Mouse (Mus musculus) small intestine, adult 2 months (tissue): Measurements from ENCODE around the gene Glrb. TPM values are rescaled to one million over a fixed set of nuclear protein-coding genes. Genes with fewer than 3 reads are reported as not detected.

ENCODE experiments used
- H3K27ac ChIP-seq: fragments of 200-500 bp; 2 replicates; pipeline ENCODE4 v1.5.1; 2012; ENCODE audit warnings: low read depth, low read length, control low read depth, inconsistent platforms; ENCODE audit not compliant: insufficient read depth
- H3K27me3 ChIP-seq: fragments of 200-500 bp; 2 replicates; pipeline ENCODE4 v1.6.1; 2012; ENCODE audit warnings: mild to moderate bottlenecking, moderate library complexity, low read length, inconsistent platforms; ENCODE audit not compliant: control insufficient read depth, insufficient read depth
- H3K36me3 ChIP-seq: fragments of 200-500 bp; 2 replicates; pipeline ENCODE4 v1.6.1; 2012; ENCODE audit warnings: mild to moderate bottlenecking, low read length, control low read depth, inconsistent platforms; ENCODE audit not compliant: control insufficient read depth, insufficient read depth
- H3K4me1 ChIP-seq: fragments of 200-500 bp; 2 replicates; pipeline ENCODE4 v1.6.1; 2012; ENCODE audit warnings: low read length, inconsistent platforms, mixed read lengths; ENCODE audit not compliant: control insufficient read depth, insufficient read depth, insufficient read length
- H3K4me3 ChIP-seq: fragments of 200-500 bp; 2 replicates; pipeline ENCODE4 v1.5.1; 2012; ENCODE audit warnings: low read depth, mild to moderate bottlenecking, control low read depth, inconsistent platforms, low read length, moderate library complexity
- CTCF ChIP-seq: fragments of 200-500 bp; IDR thresholded peaks from 2 replicates; pipeline ENCODE4 v1.5.1; 2012; ENCODE audit warnings: low read depth, mild to moderate bottlenecking, control low read depth, inconsistent platforms, low read length, moderate library complexity, mixed read lengths; ENCODE audit not compliant: insufficient replicate concordance, insufficient read length; ENCODE audit errors: extremely low read depth
- POLR2A ChIP-seq: fragments of 200-500 bp; IDR thresholded peaks from 2 replicates; pipeline ENCODE4 v1.6.1; 2012; ENCODE audit warnings: low read depth, mild to moderate bottlenecking, control low read depth, inconsistent platforms, low read length, moderate library complexity
- WGBS: fragments of 180-500 bp; shearing (Covaris S2); methylation state at CpG from one replicate; pipeline ENCODE4 v1.1.7; 2018; 5-methylcytosine and 5-hydroxymethylcytosine counted together
- polyA plus RNA-seq: library from polyadenylated mRNA; depleted of rRNA; stranded (reverse); fragments of >200 nt; gene quantifications from 2 replicates; pipeline ENCODE4 v1.2.3, GENCODE M21; 2012; rRNA removed

Glrb gene
- 0.06 and 0.10 TPM in 2 replicates for polyA plus RNA-seq

GRCm38 (mm10) chr3:80913111-80913778 is at the start of gene Glrb:
Gene Glrb, minus strand, starts transcription at chr3:80913660.
- TF ChIP-seq CTCF (no peak), POLR2A (no peak)
- WGBS, result 2% methylated on average over 76 of the region's 76 CpGs
- H3K27ac ChIP-seq, result no peak within 1 kb of the TSS
- H3K4me3 ChIP-seq, result peak within 1 kb of the TSS; percentile 54
- no peaks in the 10 kb centered on the region for H3K36me3 ChIP-seq
- H3K4me1 ChIP-seq, result 0 out of 2 replicates have a peak, but pooled peaks cover 2% of the 10 kb centered on the region
- peaks cover 13% of the 10 kb centered on the region for H3K27me3 ChIP-seq

GRCm38 (mm10) chr3:80959965-80960364 is 46.5 kb upstream of the Glrb start:
- no peaks in the 10 kb centered on the region for H3K27me3 ChIP-seq
- no peak for TF ChIP-seq CTCF
- TF ChIP-seq POLR2A, result no peak
- H3K27ac ChIP-seq, result no peak overlapping the region
- H3K4me1 ChIP-seq, result no peaks in the 10 kb centered on the region
- H3K36me3 ChIP-seq, result no peaks in the 10 kb centered on the region
- H3K4me3 ChIP-seq, result no peak overlapping the region

- TF ChIP-seq POLR2A, result no peak
- peak; percentile 73; the same call in 1 of the 2 replicates for TF ChIP-seq CTCF
- Histone ChIP-seq H3K27ac (no peak overlapping the region), H3K4me1 (no peaks in the 10 kb centered on the region), H3K36me3 (no peaks in the 10 kb centered on the region), H3K27me3 (no peaks in the 10 kb centered on the region), H3K4me3 (no peak overlapping the region)
- 12% methylated on average over 1 of the region's 1 CpGs for WGBS
Measured at GRCm38 (mm10) chr3:80958591-80958990, 45.1 kb upstream of the Glrb start.

GRCm38 (mm10) chr3:80913779-80914284 is 372 bp upstream of the Glrb start:
- Histone ChIP-seq H3K4me3 (peak overlapping the region; percentile 54), H3K27ac (no peak overlapping the region), H3K4me1 (0 out of 2 replicates have a peak, but pooled peaks cover 2% of the 10 kb centered on the region), H3K27me3 (peaks cover 13% of the 10 kb centered on the region), H3K36me3 (no peaks in the 10 kb centered on the region)
- 23% methylated on average over 6 of the region's 6 CpGs for WGBS
- TF ChIP-seq POLR2A, result no peak
- TF ChIP-seq CTCF, result no peak

- Histone ChIP-seq H3K36me3 (no peaks in the 10 kb centered on the region), H3K4me3 (no peak overlapping the region), H3K27ac (no peak overlapping the region), H3K27me3 (no peaks in the 10 kb centered on the region), H3K4me1 (no peaks in the 10 kb centered on the region)
- WGBS, result 72% methylated on average over 5 of the region's 5 CpGs
- TF ChIP-seq CTCF, result no peak
- TF ChIP-seq POLR2A, result no peak
Measured at GRCm38 (mm10) chr3:80894745-80895480, 18.5 kb downstream of the Glrb start.

- whole genome bisulfite sequencing, result 83% methylated on average over 5 of the region's 5 CpGs
- no peak overlapping the region for H3K27ac ChIP-seq
- TF ChIP-seq POLR2A (no peak), CTCF (no peak)
- H3K36me3 ChIP-seq, result no peaks in the 10 kb centered on the region
- H3K4me3 ChIP-seq, result no peak overlapping the region
- no peaks in the 10 kb centered on the region for H3K27me3 ChIP-seq
- H3K4me1 ChIP-seq, result no peaks in the 10 kb centered on the region
Measured at GRCm38 (mm10) chr3:80894328-80894727, 19.1 kb downstream of the Glrb start.

GRCm38 (mm10) chr3:80893055-80893690 is 20.3 kb downstream of the Glrb start:
- Histone ChIP-seq H3K4me1 (no peaks in the 10 kb centered on the region), H3K4me3 (no peak overlapping the region), H3K27ac (no peak overlapping the region), H3K27me3 (no peaks in the 10 kb centered on the region), H3K36me3 (no peaks in the 10 kb centered on the region)
- 28% methylated on average over 4 of the region's 4 CpGs for WGBS
- TF ChIP-seq CTCF, result no peak
- TF ChIP-seq POLR2A, result no peak
